Mouse (Mus musculus) midbrain, embryonic 13.5 days (tissue): Measurements from ENCODE around the gene Tac4. TPM values are rescaled to one million over a fixed set of nuclear protein-coding genes. Genes with fewer than 3 reads are reported as not detected.

Source experiments
- ATAC-seq: fragments of 200-750 bp; cut with Nextera tagmentation; 2 replicates; pipeline ENCODE4 v1.8.0; 2017; ENCODE audit warnings: mild to moderate bottlenecking, moderate TSS enrichment, moderate library complexity
- H3K27ac ChIP-seq: fragments of 300-500 bp; sonication (generic); 2 replicates; pipeline ENCODE4 v1.5.1; 2015; ENCODE audit warnings: inconsistent platforms, mild to moderate bottlenecking, moderate library complexity
- H3K27me3 ChIP-seq: fragments of 300-500 bp; sonication (generic); 2 replicates; pipeline ENCODE4 v1.6.1; 2015; ENCODE audit warnings: mild to moderate bottlenecking, inconsistent platforms
- H3K36me3 ChIP-seq: fragments of 300-500 bp; sonication (generic); 2 replicates; pipeline ENCODE4 v1.6.1; 2015; ENCODE audit warnings: mild to moderate bottlenecking, inconsistent platforms
- H3K4me1 ChIP-seq: fragments of 300-500 bp; sonication (generic); replicated peaks from 2 replicates; pipeline ENCODE4 v1.6.1; 2015; ENCODE audit warnings: inconsistent platforms
- H3K4me2 ChIP-seq: fragments of 300-500 bp; sonication (generic); replicated peaks from 2 replicates; pipeline ENCODE4 v1.6.1; 2015; ENCODE audit warnings: moderate library complexity, mild to moderate bottlenecking, inconsistent platforms
- H3K4me3 ChIP-seq: fragments of 300-500 bp; sonication (generic); replicated peaks from 2 replicates; pipeline ENCODE4 v1.5.1; 2015; ENCODE audit warnings: mild to moderate bottlenecking, inconsistent platforms
- H3K9ac ChIP-seq: fragments of 300-500 bp; sonication (generic); replicated peaks from 2 replicates; pipeline ENCODE4 v1.6.1; 2015; ENCODE audit warnings: mild to moderate bottlenecking, inconsistent platforms
- H3K9me3 ChIP-seq: fragments of 300-500 bp; sonication (generic); 2 replicates; pipeline ENCODE4 v1.6.1; 2016; ENCODE audit warnings: mild to moderate bottlenecking, inconsistent platforms
- WGBS: fragments of 180-500 bp; shearing (Covaris S2); methylation state at CpG from one replicate; pipeline ENCODE4 v1.1.7; 2015; 5-methylcytosine and 5-hydroxymethylcytosine counted together
- polyA plus RNA-seq: library from polyadenylated mRNA; unstranded; fragments of >200 nt; fragmentation: Nextera tagmentation; extraction: Ambion mirVana; gene quantifications from 2 replicates; pipeline ENCODE4 v1.2.1, GENCODE M21; 2015

Gene Tac4
- polyA plus RNA-seq, 1 experiment from 2014 or later: not detected

GRCm38 (mm10) chr11:95264455-95265013 lies 3.2 kb downstream of the Tac4 start:
- Histone ChIP-seq H3K36me3 (peaks cover 11% of the 10 kb centered on the region), H3K9me3 (no peaks in the 10 kb centered on the region), H3K9ac (no peak overlapping the region), H3K27me3 (peaks cover 3% of the 10 kb centered on the region; the same call in 1 of the 2 replicates), H3K4me3 (no peak overlapping the region), H3K4me1 (peaks cover 37% of the 10 kb centered on the region), H3K27ac (no peak overlapping the region), H3K4me2 (no peak overlapping the region)
- WGBS: 53% methylated on average over 4 of the region's 4 CpGs
- ATAC-seq: 0 out of 2 replicates have a peak, but pooled peaks have one; percentile 28

- Histone ChIP-seq H3K4me1 (peaks cover 37% of the 10 kb centered on the region), H3K4me3 (no peak overlapping the region), H3K9me3 (no peaks in the 10 kb centered on the region), H3K27me3 (no peaks in the 10 kb centered on the region), H3K4me2 (no peak overlapping the region), H3K36me3 (peaks cover 32% of the 10 kb centered on the region), H3K27ac (no peak overlapping the region), H3K9ac (no peak overlapping the region)
- 54% methylated on average over 6 of the region's 6 CpGs for WGBS
- no peak for ATAC-seq
Observed at GRCm38 (mm10) chr11:95266540-95267245, 5.4 kb downstream of the Tac4 start.

- no peak overlapping the region for H3K27ac ChIP-seq
- no peaks in the 10 kb centered on the region for H3K4me1 ChIP-seq
- H3K4me3 ChIP-seq: no peak overlapping the region
- WGBS: 88% methylated on average over 5 of the region's 5 CpGs
- no peak overlapping the region for H3K4me2 ChIP-seq
- no peak for ATAC-seq
- H3K9ac ChIP-seq: no peak overlapping the region
- H3K36me3 ChIP-seq: peaks cover 98% of the 10 kb centered on the region
- no peaks in the 10 kb centered on the region for H3K9me3 ChIP-seq
- H3K27me3 ChIP-seq: no peaks in the 10 kb centered on the region
Observed at GRCm38 (mm10) chr11:95273661-95274060, 12.3 kb downstream of the Tac4 start.

GRCm38 (mm10) chr11:95274613-95275012 lies 13.3 kb downstream of the Tac4 start:
- no peak overlapping the region for H3K4me2 ChIP-seq
- no peaks in the 10 kb centered on the region for H3K4me1 ChIP-seq
- 91% methylated on average over 3 of the region's 3 CpGs for WGBS
- peaks cover 99% of the 10 kb centered on the region for H3K36me3 ChIP-seq
- ATAC-seq: no peak
- H3K4me3 ChIP-seq: no peak overlapping the region
- no peaks in the 10 kb centered on the region for H3K27me3 ChIP-seq
- no peak overlapping the region for H3K27ac ChIP-seq
- no peak overlapping the region for H3K9ac ChIP-seq
- H3K9me3 ChIP-seq: no peaks in the 10 kb centered on the region

- Histone ChIP-seq H3K9me3 (no peaks in the 10 kb centered on the region), H3K9ac (no peak overlapping the region), H3K4me3 (no peak overlapping the region), H3K36me3 (peaks cover 98% of the 10 kb centered on the region), H3K4me1 (no peaks in the 10 kb centered on the region), H3K4me2 (no peak overlapping the region), H3K27ac (no peak overlapping the region), H3K27me3 (no peaks in the 10 kb centered on the region)
- 94% methylated on average over 6 of the region's 6 CpGs for WGBS
- ATAC-seq: no peak
Observed at GRCm38 (mm10) chr11:95276056-95276455, 14.7 kb downstream of the Tac4 start.

- peaks cover 96% of the 10 kb centered on the region for H3K36me3 ChIP-seq
Observed at GRCm38 (mm10) chr11:95279061-95279659, 17.8 kb downstream of the Tac4 start.

GRCm38 (mm10) chr11:95282331-95282730 lies 21.0 kb downstream of the Tac4 start:
- Histone ChIP-seq H3K4me3 (no peak overlapping the region), H3K27me3 (no peaks in the 10 kb centered on the region), H3K36me3 (peaks cover 95% of the 10 kb centered on the region), H3K4me1 (no peaks in the 10 kb centered on the region), H3K9ac (no peak overlapping the region), H3K27ac (no peak overlapping the region), H3K9me3 (no peaks in the 10 kb centered on the region), H3K4me2 (no peak overlapping the region)
- 94% methylated on average over 5 of the region's 5 CpGs for WGBS
- ATAC-seq: no peak

More at GRCm38 (mm10) chr11:95279061-95279659, 17.8 kb downstream of the Tac4 start:
- Histone ChIP-seq H3K9me3 (no peaks in the 10 kb centered on the region), H3K4me3 (no peak overlapping the region), H3K27me3 (no peaks in the 10 kb centered on the region), H3K9ac (no peak overlapping the region), H3K4me2 (no peak overlapping the region), H3K27ac (no peak overlapping the region), H3K4me1 (no peaks in the 10 kb centered on the region)
- 97% methylated on average over 4 of the region's 4 CpGs for WGBS
- no peak for ATAC-seq

GRCm38 (mm10) chr11:95291998-95292397 lies 30.7 kb downstream of the Tac4 start:
- Histone ChIP-seq H3K9me3 (no peaks in the 10 kb centered on the region), H3K27ac (no peak overlapping the region), H3K4me1 (no peaks in the 10 kb centered on the region), H3K36me3 (peaks cover 81% of the 10 kb centered on the region), H3K9ac (no peak overlapping the region), H3K4me3 (no peak overlapping the region), H3K4me2 (no peak overlapping the region), H3K27me3 (no peaks in the 10 kb centered on the region)
- WGBS: 81% methylated on average over 4 of the region's 4 CpGs
- ATAC-seq: no peak

- Histone ChIP-seq H3K9me3 (no peaks in the 10 kb centered on the region), H3K27ac (no peak overlapping the region), H3K36me3 (peaks cover 80% of the 10 kb centered on the region), H3K4me1 (no peaks in the 10 kb centered on the region), H3K9ac (no peak overlapping the region), H3K4me2 (no peak overlapping the region), H3K27me3 (no peaks in the 10 kb centered on the region), H3K4me3 (no peak overlapping the region)
- WGBS: 92% methylated on average over 8 of the region's 8 CpGs
- no peak for ATAC-seq
Observed at GRCm38 (mm10) chr11:95293017-95293624, 31.8 kb downstream of the Tac4 start.

GRCm38 (mm10) chr11:95295736-95296135 lies 34.4 kb downstream of the Tac4 start:
- no peaks in the 10 kb centered on the region for H3K4me1 ChIP-seq
- 93% methylated on average over 13 of the region's 13 CpGs for WGBS
- no peak overlapping the region for H3K27ac ChIP-seq
- no peaks in the 10 kb centered on the region for H3K27me3 ChIP-seq
- H3K9me3 ChIP-seq: no peaks in the 10 kb centered on the region
- no peak for ATAC-seq
- H3K36me3 ChIP-seq: peaks cover 79% of the 10 kb centered on the region
- H3K9ac ChIP-seq: no peak overlapping the region
- no peak overlapping the region for H3K4me2 ChIP-seq
- H3K4me3 ChIP-seq: no peak overlapping the region

GRCm38 (mm10) chr11:95298146-95298545 lies 36.8 kb downstream of the Tac4 start:
- H3K27me3 ChIP-seq: no peaks in the 10 kb centered on the region
- no peak overlapping the region for H3K27ac ChIP-seq
- no peaks in the 10 kb centered on the region for H3K4me1 ChIP-seq
- no peak overlapping the region for H3K9ac ChIP-seq
- 22% methylated on average over 2 of the region's 2 CpGs for WGBS
- no peak for ATAC-seq
- H3K4me3 ChIP-seq: no peak overlapping the region
- no peaks in the 10 kb centered on the region for H3K9me3 ChIP-seq
- H3K4me2 ChIP-seq: no peak overlapping the region
- peaks cover 81% of the 10 kb centered on the region for H3K36me3 ChIP-seq

GRCm38 (mm10) chr11:95299886-95300285 lies 38.6 kb downstream of the Tac4 start:
- no peaks in the 10 kb centered on the region for H3K4me1 ChIP-seq
- no peak overlapping the region for H3K4me3 ChIP-seq
- H3K27me3 ChIP-seq: no peaks in the 10 kb centered on the region
- H3K4me2 ChIP-seq: no peak overlapping the region
- no peak overlapping the region for H3K27ac ChIP-seq
- ATAC-seq: no peak
- no peaks in the 10 kb centered on the region for H3K9me3 ChIP-seq
- WGBS: 96% methylated on average over 12 of the region's 12 CpGs
- peaks cover 69% of the 10 kb centered on the region for H3K36me3 ChIP-seq
- no peak overlapping the region for H3K9ac ChIP-seq
